Mouse (Mus musculus): ENCODE measurements around the gene Gstp1.

- TF ChIP-seq POLR2A (IDR thresholded peaks at IDR 0.05; ENCODE audit: control insufficient read depth, low read depth, low read length) (no peak), CTCF (IDR thresholded peaks at IDR 0.05; ENCODE audit: control insufficient read depth, insufficient read depth, insufficient replicate concordance, low read depth, low read length) (no peak)
Measured at GRCm38 (mm10) chr19:4032668-4033067, 5.1 kb downstream of the Gstp1 start.
